Mouse (Mus musculus) splenic B cell, adult 2 months (primary cell): ENCODE measurements around the gene Copz1.

Experiments used
- DNase-seq: peaks from one replicate; pipeline ENCODE4 v3.0.0-alpha.2; 2011; ENCODE audit warnings: low read depth, low spot score
- H3K27me3 ChIP-seq: 2 replicates; pipeline ENCODE4 v1.6.1; 2012; ENCODE audit warnings: mild to moderate bottlenecking, low read length, moderate library complexity, mixed read lengths; ENCODE audit not compliant: control insufficient read depth, poor library complexity, insufficient read depth, severe bottlenecking
- H3K36me3 ChIP-seq: 2 replicates; pipeline ENCODE4 v1.6.1; 2012; ENCODE audit warnings: mild to moderate bottlenecking, low read length, moderate library complexity, mixed read lengths; ENCODE audit not compliant: control insufficient read depth, poor library complexity, insufficient read depth, severe bottlenecking

The Copz1 gene

GRCm38 (mm10) chr15:103322396-103322795, 49.9 kb downstream of the Copz1 start:
- no peaks in the 10 kb centered on the region for H3K27me3 ChIP-seq
- no peak for DNase-seq
- no peaks in the 10 kb centered on the region; the same call in none of the 2 replicates for H3K36me3 ChIP-seq

GRCm38 (mm10) chr15:103323070-103323454, 50.5 kb downstream of the Copz1 start:
- Histone ChIP-seq H3K36me3 (no peaks in the 10 kb centered on the region), H3K27me3 (no peaks in the 10 kb centered on the region)
- DNase-seq = no peak

- H3K27me3 ChIP-seq = no peaks in the 10 kb centered on the region
- DNase-seq = peak; percentile 88
- H3K36me3 ChIP-seq = no peaks in the 10 kb centered on the region
Measured at GRCm38 (mm10) chr15:103323455-103324247, 51.1 kb downstream of the Copz1 start.

- Histone ChIP-seq H3K27me3 (no peaks in the 10 kb centered on the region), H3K36me3 (no peaks in the 10 kb centered on the region)
- DNase-seq = peak; percentile 65
Measured at GRCm38 (mm10) chr15:103333081-103333615, 60.6 kb downstream of the Copz1 start.

DNA sequence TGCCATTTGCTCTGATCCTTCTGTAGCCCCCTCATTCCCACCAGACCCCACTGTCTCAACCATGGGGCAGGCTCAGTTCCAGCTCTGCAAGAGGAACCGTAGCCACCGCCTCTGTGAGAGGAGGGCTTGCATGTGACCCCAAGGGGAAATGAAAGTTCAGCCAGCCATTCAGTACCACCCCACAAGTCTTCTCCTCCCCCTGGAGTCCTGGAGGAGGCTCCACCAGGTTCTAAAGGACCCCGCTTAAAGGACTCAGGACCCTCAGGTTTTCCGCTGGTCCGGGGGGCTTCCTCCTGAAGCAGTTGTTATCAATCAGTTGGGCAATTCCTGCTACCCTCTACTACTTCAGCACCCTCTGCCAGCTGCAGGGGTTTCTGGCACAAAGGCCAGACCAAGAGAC, 61.2 kb downstream of the Copz1 start:
- H3K27me3 ChIP-seq = no peaks in the 10 kb centered on the region
- H3K36me3 ChIP-seq = no peaks in the 10 kb centered on the region
- peak; percentile 87 for DNase-seq

DNA sequence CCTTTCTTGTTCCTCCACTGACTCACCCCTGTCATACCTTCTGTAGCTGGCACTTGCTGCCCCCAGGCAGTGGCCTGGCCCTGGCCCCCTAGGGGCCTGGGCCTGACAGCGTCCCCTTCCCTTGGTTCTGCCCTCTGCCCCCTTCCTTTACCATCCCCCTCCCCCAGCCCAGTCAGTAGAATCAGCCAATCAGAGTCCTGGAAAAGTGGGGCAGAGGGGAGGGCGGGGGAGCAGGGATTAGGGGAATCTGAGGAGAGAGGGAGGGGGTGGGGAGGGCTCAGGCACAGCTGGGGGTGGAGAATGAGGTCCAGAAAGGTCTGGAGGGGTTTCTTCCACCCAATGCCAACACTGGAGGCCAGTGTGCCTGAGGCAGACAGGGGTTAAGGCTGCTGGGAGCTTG, 61.7 kb downstream of the Copz1 start:
- H3K36me3 ChIP-seq = no peaks in the 10 kb centered on the region
- H3K27me3 ChIP-seq = no peaks in the 10 kb centered on the region
- DNase-seq = no peak

DNA sequence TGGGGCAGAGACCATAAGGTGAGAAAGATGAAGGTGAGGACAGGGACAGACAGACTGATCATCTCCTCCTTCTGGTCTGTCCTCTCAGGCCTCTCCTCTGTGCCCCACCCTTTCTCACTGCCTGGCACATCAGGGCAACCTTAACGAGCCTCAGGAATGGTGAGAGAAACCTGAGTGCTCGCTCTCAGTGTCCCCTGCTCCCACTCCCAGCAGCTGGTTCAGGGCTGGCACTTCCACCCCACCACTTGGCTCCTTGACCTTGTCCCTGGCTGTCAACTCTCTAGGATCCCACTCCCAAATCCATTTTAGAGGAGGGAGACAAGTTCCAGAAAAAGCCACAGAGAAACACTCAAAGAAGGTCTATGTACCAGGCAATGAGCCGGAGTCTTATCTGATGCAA, 62.5 kb downstream of the Copz1 start:
- Histone ChIP-seq H3K36me3 (no peaks in the 10 kb centered on the region), H3K27me3 (no peaks in the 10 kb centered on the region)
- no peak for DNase-seq

DNA sequence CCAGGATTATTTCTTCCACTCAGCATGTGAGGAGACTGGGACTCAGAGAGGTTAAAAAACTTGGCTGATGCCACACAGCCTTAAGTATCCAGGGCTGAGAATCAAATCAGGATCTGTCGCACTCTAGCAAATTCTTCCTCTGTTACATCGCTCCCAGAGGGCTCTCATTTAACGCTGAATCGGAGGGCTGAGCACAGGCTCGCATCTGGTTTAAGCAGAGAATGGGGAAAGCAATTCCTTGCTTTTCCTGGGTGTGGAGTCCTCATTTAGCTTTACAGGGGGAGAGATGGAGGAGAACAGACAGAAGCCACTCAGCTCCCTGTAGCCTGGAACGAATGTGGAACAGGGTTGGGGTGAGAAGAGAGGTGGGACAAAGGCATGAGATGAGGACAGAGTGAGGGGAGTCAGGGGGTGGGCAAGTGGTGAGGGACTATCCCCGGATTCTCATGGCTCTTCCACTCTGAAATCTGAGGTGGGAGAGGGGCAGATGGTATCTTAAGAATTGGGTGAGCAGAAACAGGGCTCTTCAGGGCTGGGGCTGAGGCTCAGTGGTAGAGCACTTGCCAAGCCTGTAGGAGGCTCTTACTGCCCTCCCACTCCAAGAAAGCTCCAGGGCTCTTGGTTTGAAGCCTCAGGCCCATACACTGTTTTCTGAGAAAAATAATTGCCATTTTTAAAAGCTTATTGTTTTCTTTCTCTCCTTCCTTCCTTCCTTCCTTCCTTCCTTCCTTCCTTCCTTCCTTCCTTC, 63.1 kb downstream of the Copz1 start:
- H3K27me3 ChIP-seq = no peaks in the 10 kb centered on the region
- DNase-seq = no peak
- no peaks in the 10 kb centered on the region for H3K36me3 ChIP-seq

DNA sequence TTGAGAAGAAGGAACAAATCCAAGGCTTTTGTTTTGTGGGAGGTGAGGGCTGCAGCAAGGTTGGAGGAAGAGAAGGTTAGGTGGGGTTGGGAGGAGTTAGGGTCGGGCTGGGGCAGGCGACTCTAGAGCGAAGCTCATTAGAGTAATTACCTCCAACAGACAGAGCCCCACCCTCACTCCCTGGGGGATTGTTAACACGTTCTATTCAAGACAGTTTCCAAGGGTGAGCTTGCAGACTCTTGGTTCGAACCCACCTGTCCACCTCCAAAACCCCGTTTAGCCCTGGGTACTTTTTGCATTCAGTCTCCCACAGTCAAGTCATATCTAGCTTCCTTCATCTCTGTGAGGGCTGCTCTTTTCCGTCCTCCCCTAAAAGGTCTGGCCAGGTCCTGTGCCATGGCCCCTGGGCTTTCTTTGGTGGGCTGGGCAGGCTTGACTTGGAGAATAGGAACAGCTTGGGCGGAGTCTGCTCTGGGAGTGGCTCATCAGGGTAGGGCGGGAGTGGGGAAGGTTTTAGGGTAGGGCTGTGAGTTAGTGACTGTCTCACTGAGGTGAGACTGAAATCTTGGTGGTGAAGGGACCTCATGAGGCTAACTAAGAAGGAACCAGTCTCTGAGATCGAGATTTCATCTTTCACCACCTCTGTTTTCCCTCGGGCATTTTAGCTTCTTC, 64.6 kb downstream of the Copz1 start:
- Histone ChIP-seq H3K27me3 (no peaks in the 10 kb centered on the region), H3K36me3 (no peaks in the 10 kb centered on the region)
- DNase-seq = peak; percentile 33

- no peak for DNase-seq
- no peaks in the 10 kb centered on the region for H3K27me3 ChIP-seq
- H3K36me3 ChIP-seq = no peaks in the 10 kb centered on the region
Measured at GRCm38 (mm10) chr15:103338829-103339165, 66.3 kb downstream of the Copz1 start.

- H3K27me3 ChIP-seq = no peaks in the 10 kb centered on the region
- DNase-seq = no peak
- H3K36me3 ChIP-seq = no peaks in the 10 kb centered on the region
Measured at GRCm38 (mm10) chr15:103339166-103339960, 66.8 kb downstream of the Copz1 start.

DNA sequence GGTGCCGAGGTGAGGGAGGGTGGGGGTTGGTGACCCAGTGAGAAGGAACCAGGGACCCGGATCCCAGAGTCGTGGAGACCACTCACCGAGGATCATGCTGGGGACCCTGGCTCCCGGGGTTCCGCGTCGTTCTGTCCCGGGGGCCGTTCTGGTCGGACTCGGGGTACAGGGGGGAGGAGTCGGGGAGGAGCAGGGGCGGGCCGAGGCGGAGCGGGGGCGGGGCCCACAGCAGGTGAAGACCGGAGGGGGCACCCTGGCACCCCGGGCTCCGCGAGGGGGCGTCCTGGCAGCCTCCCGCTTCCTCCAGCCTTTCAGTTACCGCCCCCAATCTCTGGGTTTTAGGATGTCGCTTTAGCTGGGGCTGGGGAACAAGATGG, 67.4 kb downstream of the Copz1 start, which contains the start of gene Zfp385a:
Gene Zfp385a (minus strand): TSS at position 133 of the 377 bp plus-strand sequence.
- Histone ChIP-seq H3K27me3 (no peaks in the 10 kb centered on the region), H3K36me3 (no peaks in the 10 kb centered on the region)
- DNase-seq = peak; percentile 81

GRCm38 (mm10) chr15:103340786-103341185, 68.3 kb downstream of the Copz1 start:
- DNase-seq = no peak
- Histone ChIP-seq H3K36me3 (no peaks in the 10 kb centered on the region), H3K27me3 (no peaks in the 10 kb centered on the region)

- no peak for DNase-seq
- H3K27me3 ChIP-seq = no peaks in the 10 kb centered on the region
- H3K36me3 ChIP-seq = no peaks in the 10 kb centered on the region
Measured at GRCm38 (mm10) chr15:103341547-103341946, 69.0 kb downstream of the Copz1 start.
